Mouse (Mus musculus) liver, embryonic 14.5 days (tissue): ENCODE measurements around the gene Marcks. TPM values are rescaled to one million over a fixed set of nuclear protein-coding genes. Genes with fewer than 3 reads are reported as not detected.

Experiments used
- ATAC-seq: fragments of 200-750 bp; cut with Nextera tagmentation; 2 replicates; pipeline ENCODE4 v1.8.0; 2017; ENCODE audit warnings: moderate number of reproducible peaks, mild to moderate bottlenecking, moderate library complexity; ENCODE audit not compliant: insufficient read depth
- DNase-seq, 3 experiments: peaks; one replicate each; pipeline ENCODE4 v3.0.0-alpha.2; 2012 to 2013; ENCODE audit warnings: low read depth in 3 of 3, low spot score in 3 of 3
- H3K27ac ChIP-seq: fragments of 300-500 bp; sonication (generic); 2 replicates; pipeline ENCODE4 v1.5.1; 2014; ENCODE audit warnings: moderate library complexity, mild to moderate bottlenecking, control low read depth, inconsistent platforms
- H3K27me3 ChIP-seq: fragments of 300-500 bp; sonication (generic); 2 replicates; pipeline ENCODE4 v1.6.1; 2014; ENCODE audit warnings: mild to moderate bottlenecking, low read length, moderate library complexity; ENCODE audit not compliant: control insufficient read depth, insufficient read depth
- H3K36me3 ChIP-seq: fragments of 300-500 bp; sonication (generic); replicated peaks from 2 replicates; pipeline ENCODE4 v1.6.1; 2014; ENCODE audit warnings: low read depth; ENCODE audit not compliant: control insufficient read depth, insufficient read depth
- H3K4me1 ChIP-seq, 2 experiments: fragments of 200-500 bp in 1 of 2; fragments of 300-500 bp in 1 of 2; sonication (generic) in 1 of 2; replicated peaks; 2 replicates each; pipeline ENCODE4 v1.6.1; 2012 to 2014; ENCODE audit warnings: antibody characterized with exemption in 1 of 2, inconsistent platforms in 1 of 2, low read length in 1 of 2; ENCODE audit not compliant: control insufficient read depth in 2 of 2, insufficient read depth in 2 of 2
- H3K4me2 ChIP-seq: fragments of 300-500 bp; sonication (generic); 2 replicates; pipeline ENCODE4 v1.6.1; 2014; ENCODE audit warnings: low read depth, mild to moderate bottlenecking, control low read depth, moderate library complexity
- H3K4me3 ChIP-seq, 2 experiments: fragments of 200-500 bp in 1 of 2; fragments of 300-500 bp in 1 of 2; sonication (generic) in 1 of 2; 2 replicates each; pipeline ENCODE4 v1.5.1; 2012 to 2014; ENCODE audit warnings: low read depth in 2 of 2, low read length in 2 of 2, mild to moderate bottlenecking in 2 of 2, control low read depth in 1 of 2, inconsistent platforms in 1 of 2, moderate library complexity in 1 of 2; ENCODE audit not compliant: insufficient read depth in 1 of 2
- H3K9ac ChIP-seq: fragments of 300-500 bp; sonication (generic); replicated peaks from 2 replicates; pipeline ENCODE4 v1.6.1; 2014; ENCODE audit warnings: mild to moderate bottlenecking, control low read depth, moderate library complexity
- H3K9me3 ChIP-seq: fragments of 300-500 bp; sonication (generic); 2 replicates; pipeline ENCODE4 v1.6.1; 2016; ENCODE audit warnings: low read length, mixed read lengths; ENCODE audit not compliant: control insufficient read depth
- CTCF ChIP-seq: IDR thresholded peaks from 2 replicates; pipeline ENCODE4 v1.5.1; 2016; ENCODE audit warnings: antibody characterized with exemption, low read depth, control low read depth
- EP300 ChIP-seq: IDR thresholded peaks from 2 replicates; pipeline ENCODE4 v1.6.1; 2016; ENCODE audit warnings: antibody characterized with exemption, low read depth
- WGBS: fragments of 180-500 bp; shearing (Covaris S2); extraction: QIAGEN DNeasy Blood & Tissue Kit; methylation state at CpG from one replicate; pipeline ENCODE4 v1.1.7; 2014; ENCODE audit not compliant: insufficient replicate concordance; 5-methylcytosine and 5-hydroxymethylcytosine counted together
- polyA plus RNA-seq, 2 experiments: library from polyadenylated mRNA; depleted of rRNA in 1 of 2; stranded (reverse) in 1 of 2; unstranded in 1 of 2; fragments of >200 nt; fragmentation: Nextera tagmentation in 1 of 2; extraction: Ambion mirVana in 1 of 2; gene quantifications; 2 replicates each; pipeline versions ENCODE4 v1.2.1 to v1.2.3; 2012 to 2014

The Marcks gene
- polyA plus RNA-seq, 2 experiments: 16.3 to 22.3 TPM

GRCm38 (mm10) chr10:37170466-37170865 lies 31.7 kb upstream of the Marcks start:
- Histone ChIP-seq H3K4me1 (no peaks in the 10 kb centered on the region), H3K9me3 (no peaks in the 10 kb centered on the region), H3K36me3 (no peaks in the 10 kb centered on the region), H3K27me3 (no peaks in the 10 kb centered on the region), H3K4me3 (no peak overlapping the region), H3K4me2 (no peak overlapping the region), H3K27ac (no peak overlapping the region), H3K9ac (no peak overlapping the region)
- no peak for TF ChIP-seq EP300
- TF ChIP-seq CTCF: no peak
- ATAC-seq (no peak), DNase-seq (no peak)
- 66% methylated on average over 4 of the region's 4 CpGs for WGBS

GRCm38 (mm10) chr10:37167527-37167926 lies 28.8 kb upstream of the Marcks start:
- H3K27ac ChIP-seq: no peak overlapping the region
- no peak overlapping the region for H3K9ac ChIP-seq
- H3K9me3 ChIP-seq: no peaks in the 10 kb centered on the region
- 54% methylated on average over 2 of the region's 2 CpGs for WGBS
- TF ChIP-seq CTCF (no peak), EP300 (no peak)
- ATAC-seq: no peak
- H3K4me3 ChIP-seq: no peak overlapping the region
- no peaks in the 10 kb centered on the region for H3K27me3 ChIP-seq
- no peak overlapping the region for H3K4me2 ChIP-seq
- H3K4me1 ChIP-seq: no peaks in the 10 kb centered on the region
- no peak for DNase-seq
- no peaks in the 10 kb centered on the region for H3K36me3 ChIP-seq

- ATAC-seq (no peak), DNase-seq (no peak)
- no peak overlapping the region for H3K9ac ChIP-seq
- 62% methylated on average over 3 of the region's 3 CpGs for WGBS
- no peak for TF ChIP-seq EP300
- TF ChIP-seq CTCF: no peak
- no peak overlapping the region for H3K27ac ChIP-seq
- H3K4me3 ChIP-seq: no peak overlapping the region
- H3K4me2 ChIP-seq: no peak overlapping the region
- H3K9me3 ChIP-seq: no peaks in the 10 kb centered on the region
- H3K4me1 ChIP-seq: no peaks in the 10 kb centered on the region
- H3K27me3 ChIP-seq: no peaks in the 10 kb centered on the region
- H3K36me3 ChIP-seq: no peaks in the 10 kb centered on the region
Measured at GRCm38 (mm10) chr10:37159731-37160130, 21.0 kb upstream of the Marcks start.

- ATAC-seq (no peak), DNase-seq (no peak)
- no peak overlapping the region for H3K4me2 ChIP-seq
- no peaks in the 10 kb centered on the region for H3K4me1 ChIP-seq
- no peaks in the 10 kb centered on the region for H3K36me3 ChIP-seq
- no peak overlapping the region for H3K27ac ChIP-seq
- WGBS: 62% methylated on average over 5 of the region's 5 CpGs
- no peaks in the 10 kb centered on the region for H3K9me3 ChIP-seq
- no peak overlapping the region for H3K9ac ChIP-seq
- TF ChIP-seq CTCF: no peak
- no peak for TF ChIP-seq EP300
- H3K27me3 ChIP-seq: no peaks in the 10 kb centered on the region
- no peak overlapping the region for H3K4me3 ChIP-seq
Measured at GRCm38 (mm10) chr10:37157156-37157555, 18.4 kb upstream of the Marcks start.

- DNase-seq: no peak
- Histone ChIP-seq H3K4me2 (no peak overlapping the region), H3K36me3 (no peaks in the 10 kb centered on the region), H3K9me3 (no peaks in the 10 kb centered on the region), H3K4me1 (no peaks in the 10 kb centered on the region), H3K27ac (no peak overlapping the region), H3K9ac (no peak overlapping the region), H3K4me3 (no peak overlapping the region), H3K27me3 (no peaks in the 10 kb centered on the region)
- 56% methylated on average over 2 of the region's 2 CpGs for WGBS
- ATAC-seq: no peak
- no peak for TF ChIP-seq EP300
- no peak for TF ChIP-seq CTCF
Measured at GRCm38 (mm10) chr10:37155131-37155530, 16.4 kb upstream of the Marcks start.
